Mouse (Mus musculus): Measurements from ENCODE around the gene Kank4. TPM values are rescaled to one million over a fixed set of nuclear protein-coding genes. Genes with fewer than 3 reads are reported as not detected.
"Not testable (repeated sequence)": the region's sequence is repeated elsewhere in the genome, so short reads cannot be mapped to it uniquely, and the experiment has no call there.

Gene Kank4
- polyA plus RNA-seq, 1 experiment from 2014 or later: not detected

DNA sequence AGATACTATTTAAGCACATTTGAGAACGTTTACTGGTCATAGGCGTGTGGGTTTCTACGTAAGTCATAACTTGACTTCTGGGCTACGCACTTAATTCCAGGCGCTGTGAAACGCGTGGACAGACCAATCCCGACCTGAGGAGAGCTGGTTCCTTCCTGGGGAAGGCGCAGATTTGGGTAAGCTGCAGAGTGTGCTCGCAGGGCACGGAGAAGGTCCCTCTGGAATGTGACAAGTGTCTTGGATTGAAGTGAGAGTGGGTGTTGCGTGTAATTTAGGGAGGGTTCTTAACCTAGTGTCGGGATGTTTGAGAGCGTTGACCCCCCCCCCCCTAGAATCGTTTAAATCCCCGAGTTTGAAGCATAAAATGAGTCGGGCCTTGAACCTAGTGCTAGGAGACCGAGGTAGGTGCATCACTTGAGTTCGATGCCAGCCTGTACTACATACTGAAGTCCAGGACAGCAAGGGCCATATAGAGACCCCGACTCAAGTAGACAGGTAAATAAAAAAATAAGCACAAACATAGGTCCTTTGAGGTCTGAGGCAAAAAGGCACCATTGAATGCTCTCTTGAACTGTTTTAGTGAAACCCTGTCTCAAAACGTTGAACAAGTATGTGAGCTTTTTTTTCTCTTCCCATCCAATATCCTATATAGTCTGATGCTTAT, 89.9 kb downstream of the Kank4 start:
- H3K36me3 ChIP-seq (ENCODE audit: inconsistent target): no peaks in the 10 kb centered on the region
- WGBS (ENCODE audit: missing documents): 4% methylated on average over 20 of the region's 21 CpGs
- no peaks in the 10 kb centered on the region for H3K79me2 ChIP-seq (ENCODE audit: inconsistent target)
- no peak overlapping the region for H3K27ac ChIP-seq
- no peak overlapping the region for H3K4me3 ChIP-seq (ENCODE audit: inconsistent target)

DNA sequence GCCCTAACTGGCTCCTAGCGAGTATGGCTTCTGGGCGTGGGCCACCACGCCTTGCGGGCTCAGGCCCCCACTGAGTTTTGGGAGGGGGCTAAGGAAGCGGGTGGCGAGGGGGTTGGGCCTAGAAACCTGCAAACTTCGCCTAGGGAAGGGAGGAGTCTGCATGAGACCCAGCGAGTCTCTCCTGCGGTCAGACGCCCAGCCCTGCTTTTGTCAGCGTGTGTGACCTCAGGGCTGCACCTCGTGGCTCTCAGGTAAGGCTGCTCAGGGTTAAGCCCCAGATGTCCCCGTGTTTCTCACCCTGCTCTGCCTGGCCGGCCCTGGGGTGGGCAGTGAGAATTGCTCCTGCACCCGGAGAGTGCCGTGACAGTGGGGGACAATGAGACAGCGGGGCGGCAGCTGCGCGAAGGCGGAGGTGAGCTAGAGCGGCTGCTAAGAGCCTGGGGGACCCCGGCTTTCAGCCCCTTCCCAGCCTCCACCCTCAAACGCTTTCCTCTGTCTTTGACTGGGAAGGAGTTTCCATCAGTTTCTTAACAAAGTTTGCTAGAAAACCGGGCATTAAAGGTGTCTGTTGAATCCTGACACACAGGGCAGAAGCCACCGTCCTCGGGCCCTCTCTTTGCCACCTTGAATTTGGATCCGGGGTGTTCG, 90.6 kb downstream of the Kank4 start, which contains the start of gene L1td1:
L1td1 (plus strand) TSS at position 145 of the 648 bp plus-strand sequence.
- Histone ChIP-seq H3K4me3 (ENCODE audit: inconsistent target) (no peak within 1 kb of the TSS), H3K36me3 (ENCODE audit: inconsistent target) (no peaks in the 10 kb centered on the region), H3K27ac (no peak within 1 kb of the TSS), H3K79me2 (ENCODE audit: inconsistent target) (no peaks in the 10 kb centered on the region)
- WGBS (ENCODE audit: missing documents): 7% methylated on average over 29 of the region's 29 CpGs

DNA sequence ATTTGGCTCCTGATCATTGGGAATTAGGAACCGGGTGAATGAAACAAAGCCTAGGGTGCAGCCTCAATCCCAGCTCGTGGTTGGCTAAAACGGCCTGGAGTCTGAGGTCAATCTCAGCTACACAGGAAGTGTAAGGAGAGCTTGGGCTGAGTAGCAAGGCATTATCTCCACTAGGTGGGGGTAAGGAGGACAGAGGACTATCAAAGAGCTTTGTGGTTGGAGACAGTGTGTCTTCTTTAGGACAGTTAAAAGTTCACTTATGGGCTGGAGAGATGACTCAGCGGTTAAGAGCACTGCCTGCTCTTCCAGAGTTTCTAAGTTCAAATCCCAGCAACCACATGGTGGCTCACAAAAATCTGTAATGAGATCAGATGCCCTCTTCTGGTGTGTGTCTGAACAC, 91.9 kb downstream of the Kank4 start:
- no peaks in the 10 kb centered on the region for H3K79me2 ChIP-seq (ENCODE audit: inconsistent target)
- no peak overlapping the region for H3K27ac ChIP-seq
- H3K4me3 ChIP-seq (ENCODE audit: inconsistent target): no peak overlapping the region
- 45% methylated on average over 4 of the region's 4 CpGs for WGBS (ENCODE audit: missing documents)
- no peaks in the 10 kb centered on the region for H3K36me3 ChIP-seq (ENCODE audit: inconsistent target)

DNA sequence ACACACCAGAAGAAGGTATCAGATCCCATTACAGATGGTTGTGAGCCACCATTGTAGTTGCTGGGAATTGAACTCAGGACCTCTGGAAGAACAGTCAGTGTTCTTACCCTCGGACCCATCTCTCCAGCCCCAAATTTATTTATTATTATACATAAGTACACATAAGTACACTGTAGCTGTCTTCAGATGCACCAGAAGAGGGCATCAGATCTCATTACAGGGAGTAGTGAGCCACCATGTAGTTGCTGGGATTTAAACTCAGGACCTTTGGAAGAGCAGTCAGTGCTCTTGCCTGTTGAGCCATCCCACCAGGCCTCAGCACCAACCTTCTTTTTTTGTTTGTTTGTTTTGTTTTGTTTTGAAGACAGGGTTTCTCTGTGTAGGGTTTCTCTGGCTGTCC, 92.7 kb downstream of the Kank4 start:
- not testable (repeated sequence) for H3K79me2 ChIP-seq (ENCODE audit: inconsistent target); H3K36me3 ChIP-seq (ENCODE audit: inconsistent target); H3K27ac ChIP-seq; H3K4me3 ChIP-seq (ENCODE audit: inconsistent target)
- WGBS (ENCODE audit: missing documents): 89% methylated on average over 1 of the region's 1 CpGs

DNA sequence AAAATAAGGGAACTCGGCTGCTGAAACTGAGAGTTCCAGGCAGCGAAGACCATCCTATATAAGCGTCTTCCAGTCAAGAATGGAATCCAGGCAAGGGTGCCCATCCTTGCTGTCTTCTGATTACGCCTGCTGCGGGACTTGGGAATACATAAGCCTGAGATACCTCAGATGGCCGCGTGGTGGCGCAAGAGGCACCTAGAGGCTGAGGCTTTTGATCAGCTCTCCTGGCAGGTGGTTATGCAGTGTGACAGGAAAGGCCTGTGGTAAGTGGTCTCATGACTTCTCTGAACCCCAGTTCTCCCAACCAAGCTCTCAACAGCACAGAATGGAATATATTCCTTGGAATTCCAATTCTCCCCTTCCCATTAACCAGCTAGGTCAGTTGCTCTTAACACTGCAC, 94.9 kb downstream of the Kank4 start:
- H3K4me3 ChIP-seq (ENCODE audit: inconsistent target): no peak overlapping the region
- no peak overlapping the region for H3K27ac ChIP-seq
- 18% methylated on average over 8 of the region's 8 CpGs for WGBS (ENCODE audit: missing documents)
- H3K36me3 ChIP-seq (ENCODE audit: inconsistent target): no peaks in the 10 kb centered on the region
- no peaks in the 10 kb centered on the region for H3K79me2 ChIP-seq (ENCODE audit: inconsistent target)

DNA sequence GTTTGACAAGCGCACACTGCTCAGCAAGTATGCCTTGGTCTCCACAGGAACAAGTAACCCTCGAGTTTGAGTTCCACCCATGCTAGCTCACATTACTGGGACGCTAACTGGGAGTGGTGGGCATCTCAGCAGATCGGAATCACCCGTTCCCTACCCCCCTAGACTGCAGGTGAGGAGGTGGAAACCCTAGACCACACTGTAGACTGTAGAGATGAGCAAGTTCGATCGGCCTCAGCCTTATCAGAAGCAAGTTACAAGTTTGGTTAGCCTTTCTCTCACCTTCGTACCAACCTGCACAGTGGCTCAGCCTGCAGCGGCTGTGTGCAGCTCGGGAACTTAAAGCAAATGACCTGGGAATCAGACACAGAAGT, 98.8 kb downstream of the Kank4 start:
- H3K4me3 ChIP-seq (ENCODE audit: inconsistent target): no peak overlapping the region
- no peaks in the 10 kb centered on the region for H3K36me3 ChIP-seq (ENCODE audit: inconsistent target)
- no peak overlapping the region for H3K27ac ChIP-seq
- 92% methylated on average over 10 of the region's 10 CpGs for WGBS (ENCODE audit: missing documents)
- H3K79me2 ChIP-seq (ENCODE audit: inconsistent target): no peaks in the 10 kb centered on the region

DNA sequence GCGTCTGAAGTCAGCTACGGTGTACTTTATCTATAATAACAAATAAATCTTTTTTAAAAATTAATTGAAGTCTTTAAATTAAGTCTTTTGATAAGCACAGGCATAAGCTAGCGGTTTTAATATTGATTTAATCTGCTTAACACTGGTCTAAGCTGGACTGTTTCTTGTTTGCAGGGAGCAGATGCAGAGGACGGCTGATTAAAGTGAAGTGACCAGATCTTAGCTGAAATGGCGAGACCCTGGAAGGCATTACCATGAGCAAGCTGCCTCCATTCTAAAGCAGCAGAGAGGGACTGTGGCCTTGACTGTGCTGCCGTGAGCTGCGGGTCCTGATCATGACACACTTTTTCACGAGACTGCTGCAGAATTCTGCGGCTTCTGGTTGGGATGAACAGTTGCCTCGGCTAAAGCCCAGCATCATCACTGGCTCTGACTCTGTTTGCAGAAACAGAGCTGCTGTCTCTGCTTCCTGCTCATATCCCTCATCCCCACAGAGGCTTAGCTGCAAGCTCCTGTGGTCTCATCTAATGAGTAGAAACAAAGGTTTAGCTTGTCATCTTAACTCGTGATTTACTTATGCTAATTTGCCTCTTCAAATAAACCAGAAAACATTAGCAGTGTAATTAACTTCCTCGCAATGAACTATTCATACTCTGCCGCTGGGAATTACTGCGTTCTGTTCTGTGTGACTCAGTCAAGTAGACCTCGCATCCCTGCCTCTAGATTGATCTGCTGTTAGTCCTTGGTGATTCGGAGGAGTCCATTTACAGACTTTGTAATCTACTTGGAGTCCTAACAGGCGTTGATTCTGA, 99.4 kb downstream of the Kank4 start:
- Histone ChIP-seq H3K27ac (no peak overlapping the region), H3K36me3 (ENCODE audit: inconsistent target) (no peaks in the 10 kb centered on the region), H3K4me3 (ENCODE audit: inconsistent target) (no peak overlapping the region), H3K79me2 (ENCODE audit: inconsistent target) (no peaks in the 10 kb centered on the region)
- WGBS (ENCODE audit: missing documents): 96% methylated on average over 17 of the region's 17 CpGs

DNA sequence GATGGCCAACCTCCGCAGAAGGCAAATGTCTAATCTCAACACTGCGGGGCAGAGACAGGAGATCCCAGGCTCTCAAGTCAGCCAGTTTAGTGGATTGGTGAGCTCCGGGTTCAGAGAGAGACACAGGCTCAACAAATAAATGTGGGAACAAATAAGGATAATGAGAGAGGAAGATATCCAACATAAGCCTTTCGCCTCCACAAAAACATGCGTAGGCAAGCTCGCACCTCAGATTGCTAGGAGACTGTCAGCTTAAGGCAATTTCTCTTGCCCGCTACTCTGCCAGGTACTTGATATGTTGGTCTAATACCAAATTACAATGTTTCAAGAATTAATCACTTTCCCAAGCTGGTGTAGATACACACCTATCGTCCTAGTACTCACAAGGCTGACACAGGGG, 106.4 kb downstream of the Kank4 start:
- no peak overlapping the region for H3K4me3 ChIP-seq (ENCODE audit: inconsistent target)
- no peak overlapping the region for H3K27ac ChIP-seq
- H3K36me3 ChIP-seq (ENCODE audit: inconsistent target): no peaks in the 10 kb centered on the region
- WGBS (ENCODE audit: missing documents): 92% methylated on average over 8 of the region's 8 CpGs
- no peaks in the 10 kb centered on the region for H3K79me2 ChIP-seq (ENCODE audit: inconsistent target)

Other genes starting within 250 kb of the Kank4 start
- not detected in 3 replicates for gene L1td1, start 90.8 kb downstream of the Kank4 start, polyA plus RNA-seq (2018)
- gene I0C0044D17Rik, start 6.3 kb upstream of the Kank4 start, polyA plus RNA-seq (2018): not detected in 3 replicates
- 15.0 to 35.3 TPM (median 29.0 TPM) in 3 replicates for gene Usp1, start 106.3 kb upstream of the Kank4 start, polyA plus RNA-seq (2018)
- 1.8 to 14.9 TPM (median 5.9 TPM) in 3 replicates for gene Angptl3, start 213.4 kb upstream of the Kank4 start, polyA plus RNA-seq (2018)